ENCODE assay signal across 16 mouse cellular contexts in genomic region chr1:78167577-78168286, GRCm38 (mm10). TPM values are rescaled to one million over a fixed set of nuclear protein-coding genes. Genes with fewer than 3 reads are reported as not detected.
DNase-seq lines count a peak whose midpoint lies in the region; ATAC-seq lines count a peak whose summit lies in the region.
"Had no signal": no experiment of that assay in that cellular context is flagged by ENCODE, and none has a peak within 500 bp of the region (broad histone marks: within the 10 kb centered on the region; RNA-seq: fewer than 3 reads in every experiment).

No protein-coding gene starts in this region.

- H3K27me3 ChIP-seq in embryonic facial prominence, embryonic 15.5 days = peaks cover 5% of the 10 kb centered on the region; the same call in 1 of the 2 replicates
- peaks cover 86% of the 10 kb centered on the region for H3K27me3 ChIP-seq in hindbrain, embryonic 12.5 days
- H3K27me3 ChIP-seq in midbrain, embryonic 14.5 days (ENCODE audit: control insufficient read depth, insufficient read depth, low read length) = peaks cover 59% of the 10 kb centered on the region

- no peak overlapping the region for H3K9ac ChIP-seq in embryonic facial prominence, embryonic 15.5 days
- H3K9ac ChIP-seq in hindbrain, embryonic 12.5 days = no peak overlapping the region
- H3K9ac ChIP-seq in midbrain, embryonic 14.5 days (replicated peaks; ENCODE audit: low read length) = no peak overlapping the region

- no peak overlapping the region for H3K4me3 ChIP-seq in embryonic facial prominence, embryonic 15.5 days (replicated peaks)
- H3K4me3 ChIP-seq in hindbrain, embryonic 12.5 days = no peak overlapping the region
- H3K4me3 ChIP-seq in midbrain, embryonic 14.5 days (replicated peaks; ENCODE audit: low read depth, low read length) = no peak overlapping the region
- H3K4me3 ChIP-seq: left cerebral cortex, adult 2 months had no signal

- peak overlapping the region; percentile 51 for H3K27ac ChIP-seq in embryonic facial prominence, embryonic 15.5 days (replicated peaks)
- H3K27ac ChIP-seq in hindbrain, embryonic 12.5 days = peak overlapping the region; percentile 24; the same call in 1 of the 2 replicates
- H3K27ac ChIP-seq in midbrain, embryonic 14.5 days (replicated peaks; ENCODE audit: low read depth, low read length) = 0 out of 2 replicates have a peak overlapping the region, but pooled peaks have one; percentile 32
- H3K27ac ChIP-seq: left cerebral cortex, adult 2 months; stomach, postnatal 0 days had no signal

- no peak for ATAC-seq in embryonic facial prominence, embryonic 15.5 days (ENCODE audit: insufficient number of reproducible peaks, low FRiP score, low TSS enrichment, low read depth)
- peak; percentile 85 for ATAC-seq in hindbrain, embryonic 12.5 days (ENCODE audit: low FRiP score)
- peak; percentile 59; the same call in 1 of the 2 replicates for ATAC-seq in midbrain, embryonic 14.5 days (ENCODE audit: low FRiP score, low TSS enrichment)
- no peak for ATAC-seq in activated CD4-positive, CD25-positive, alpha-beta regulatory T cell, adult 4 months

- H3K4me1 ChIP-seq in embryonic facial prominence, embryonic 15.5 days = peaks cover 45% of the 10 kb centered on the region
- peaks cover 32% of the 10 kb centered on the region for H3K4me1 ChIP-seq in hindbrain, embryonic 12.5 days
- peaks cover 26% of the 10 kb centered on the region for H3K4me1 ChIP-seq in midbrain, embryonic 14.5 days (ENCODE audit: control insufficient read depth, insufficient read depth, low read length)

- WGBS in embryonic facial prominence, embryonic 15.5 days = 36% methylated on average over 18 of the region's 18 CpGs
- 17% methylated on average over 18 of the region's 18 CpGs for WGBS in hindbrain, embryonic 12.5 days
- 4% methylated on average over 18 of the region's 18 CpGs for WGBS in midbrain, embryonic 14.5 days

- no peak overlapping the region for H3K4me2 ChIP-seq in embryonic facial prominence, embryonic 15.5 days (replicated peaks)
- H3K4me2 ChIP-seq in hindbrain, embryonic 12.5 days (replicated peaks) = peak overlapping the region; percentile 19; the same call in 1 of the 2 replicates
- peak overlapping the region; percentile 20 for H3K4me2 ChIP-seq in midbrain, embryonic 14.5 days (ENCODE audit: low read length)

- H3K9me3 ChIP-seq in embryonic facial prominence, embryonic 15.5 days (replicated peaks) = no peaks in the 10 kb centered on the region
- H3K9me3 ChIP-seq in hindbrain, embryonic 12.5 days (replicated peaks) = no peaks in the 10 kb centered on the region
- no peaks in the 10 kb centered on the region for H3K9me3 ChIP-seq in midbrain, embryonic 14.5 days (ENCODE audit: control insufficient read depth, low read length)

- peak; percentile 79 for DNase-seq in embryo, embryonic 10 days (ENCODE audit: low spot score)
- DNase-seq in midbrain, embryonic 14.5 days = peak; percentile 66
- DNase-seq in thymus, postnatal 36 days = no peak
- DNase-seq in heart, adult 8-10 months (ENCODE audit: low spot score) = no peak
- no peak for DNase-seq in kidney, postnatal 25 days
- DNase-seq: adrenal gland, adult 8-10 months; kidney, adult 11 months; lung, adult 2 months; spleen, adult 18-20 months; thymus, postnatal 4 days had no signal

- H3K36me3 ChIP-seq in embryonic facial prominence, embryonic 15.5 days = no peaks in the 10 kb centered on the region
- no peaks in the 10 kb centered on the region for H3K36me3 ChIP-seq in hindbrain, embryonic 12.5 days
- H3K36me3 ChIP-seq in midbrain, embryonic 14.5 days (ENCODE audit: control insufficient read depth, insufficient read depth, low read length) = no peaks in the 10 kb centered on the region

RNA-seq across cellular contexts. Expression of gene Pax3, which starts 29.2 kb away (rescaled TPM):
- polyA plus RNA-seq in embryonic facial prominence, embryonic 15.5 days (2015; fragmentation: Nextera tagmentation; extraction: Ambion mirVana) = 47.0 and 47.2 TPM in 2 replicates
- polyA plus RNA-seq in hindbrain, embryonic 12.5 days (2016; fragmentation: Nextera tagmentation; extraction: Ambion mirVana) = 32.7 and 37.5 TPM in 2 replicates
- polyA plus RNA-seq in midbrain, embryonic 14.5 days (2014; fragmentation: Nextera tagmentation; extraction: Ambion mirVana) = 16.0 and 23.6 TPM in 2 replicates
- under 1 TPM in 1 of 2 experiments, not detected in 1; 0.17 TPM for polyA plus RNA-seq in activated CD4-positive, CD25-positive, alpha-beta regulatory T cell, adult 4 months (2017; shearing (Covaris generic))
- total RNA-seq in heart, adult 8-10 months (2022) = not detected
- total RNA-seq: adrenal gland, adult 8-10 months; left cerebral cortex, adult 2 months had no signal
- polyA plus RNA-seq: large intestine, adult 2 months; lung, adult 2 months; stomach, postnatal 0 days had no signal

Comparison
In these comparisons a context has a peak if more than half of its experiments do, and no peak if none do; other contexts are left out.
1. DNase-seq: peak in embryo, embryonic 10 days (single experiment) and midbrain, embryonic 14.5 days (single experiment); none in thymus, postnatal 36 days (0 of 2), heart, adult 8-10 months (single experiment) and kidney, postnatal 25 days (0 of 2).
2. ATAC-seq: peak in hindbrain, embryonic 12.5 days (single experiment) and midbrain, embryonic 14.5 days (single experiment); none in embryonic facial prominence, embryonic 15.5 days (single experiment) and activated CD4-positive, CD25-positive, alpha-beta regulatory T cell, adult 4 months (single experiment).
3. RNA of gene Pax3, which starts 29.2 kb away (polyA plus RNA-seq): 47.0 to 47.2 TPM in embryonic facial prominence, embryonic 15.5 days, 32.7 to 37.5 TPM in hindbrain, embryonic 12.5 days and 16.0 to 23.6 TPM in midbrain, embryonic 14.5 days; 0.17 TPM in activated CD4-positive, CD25-positive, alpha-beta regulatory T cell, adult 4 months; every median in the first group is over 10 times any median in the second.
4. Peak in every context shown above with its lines, with median percentiles within 50 percentile points of each other: H3K27ac ChIP-seq.